Mouse (Mus musculus) kidney, postnatal 14 days (tissue): ENCODE measurements at regions not wholly inside any gene's neighbourhood (a gene's known extent, or its start where the extent isn't known, plus 50 kb on each side); places are given as distances from the start of the nearest gene placed in this dataset.

ENCODE experiments used
- DNase-seq: peaks from one replicate; pipeline ENCODE4 v3.0.0; 2022; ENCODE audit warnings: mixed read lengths

- DNase-seq: peak; percentile 26
These were observed 846.7 kb downstream of the Synb start for GRCm38 (mm10) chr14:68447240-68447923.

- DNase-seq: no peak
These were observed 860.8 kb downstream of the Synb start for GRCm38 (mm10) chr14:68433326-68433725.

DNA sequence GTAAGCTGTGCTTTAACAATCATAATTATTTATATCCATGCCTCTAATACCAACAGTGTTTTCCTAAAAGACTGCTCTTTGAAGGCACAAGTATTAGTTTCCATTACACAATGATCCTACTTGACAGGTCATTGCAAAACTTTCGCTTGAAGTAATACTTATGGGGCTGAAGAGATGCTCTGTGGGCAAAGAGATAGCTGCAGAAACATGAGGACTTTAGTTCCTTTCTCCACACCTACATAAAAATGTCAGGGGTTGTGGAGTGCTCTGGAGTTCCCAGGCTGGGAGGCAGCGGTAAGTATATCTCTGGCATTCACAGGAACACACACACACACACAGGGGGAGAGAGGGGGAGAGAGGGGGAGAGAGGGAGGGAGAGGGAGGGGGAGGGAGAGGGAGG lies 862.0 kb downstream of the Synb start:
- DNase-seq: no peak

- no peak for DNase-seq
These were observed 866.9 kb downstream of the Synb start for GRCm38 (mm10) chr14:68427235-68427634.

GRCm38 (mm10) chr14:68392440-68392839 lies 901.7 kb downstream of the Synb start:
- no peak for DNase-seq

GRCm38 (mm10) chr14:68391875-68392274 lies 902.2 kb downstream of the Synb start:
- no peak for DNase-seq

DNA sequence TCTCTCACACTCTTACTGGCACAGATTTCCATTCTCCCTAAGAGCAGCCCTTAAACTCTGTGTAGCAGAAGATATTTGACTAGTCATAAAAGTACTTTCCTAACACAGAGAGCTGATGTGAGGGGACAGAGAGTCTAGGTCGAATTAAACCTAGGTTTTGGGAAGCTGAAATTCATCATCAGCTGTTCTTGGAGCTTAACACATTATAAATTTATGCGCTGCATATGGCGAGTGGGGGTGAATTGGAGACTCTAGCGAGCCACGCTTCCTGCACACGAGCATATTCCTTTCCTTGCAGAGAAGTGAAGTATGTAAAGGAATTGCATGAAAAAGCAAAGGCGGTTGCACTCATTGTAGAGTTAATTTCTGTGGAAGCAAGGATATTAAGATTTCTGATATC lies 912.4 kb downstream of the Synb start:
- DNase-seq: no peak

DNA sequence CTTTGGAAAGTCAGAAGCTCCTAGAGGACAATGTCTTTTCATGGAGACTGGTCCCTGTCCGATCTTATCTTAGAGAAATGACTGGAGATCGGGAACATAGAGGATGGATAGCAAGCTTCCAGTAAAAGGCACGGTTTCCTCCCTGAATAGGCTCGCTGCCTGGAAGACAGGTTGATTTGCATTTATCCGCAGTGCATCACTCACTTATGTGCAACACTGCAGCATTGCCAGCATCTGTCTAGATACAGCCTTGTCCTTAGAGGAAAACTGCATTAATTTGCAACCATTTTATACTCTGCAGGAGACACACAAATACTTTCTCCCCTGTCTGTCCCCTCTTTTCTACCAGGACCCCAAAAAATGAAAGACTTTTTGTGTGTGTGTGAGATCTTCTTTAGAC lies 926.4 kb downstream of the Synb start:
- no peak for DNase-seq

DNA sequence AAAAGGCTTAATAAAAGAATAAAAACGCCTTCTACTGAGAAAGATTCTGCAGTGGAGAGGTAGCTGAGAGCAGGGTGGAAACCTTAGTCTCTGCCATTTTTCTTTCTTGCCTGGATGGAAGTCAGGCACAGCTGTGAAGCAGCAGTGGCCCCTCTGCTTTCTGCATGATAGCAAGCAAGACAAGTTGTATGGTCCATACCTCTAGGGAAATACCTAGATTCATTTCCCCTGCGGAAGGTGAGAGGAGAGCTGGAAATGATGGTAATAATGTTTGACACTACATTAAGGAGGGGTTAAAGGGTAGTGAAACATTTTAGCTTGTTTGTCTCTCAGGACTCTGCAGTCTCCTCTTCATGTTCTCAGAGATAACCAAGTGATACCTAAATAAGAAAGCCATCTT lies 930.2 kb downstream of the Synb start:
- no peak for DNase-seq

DNA sequence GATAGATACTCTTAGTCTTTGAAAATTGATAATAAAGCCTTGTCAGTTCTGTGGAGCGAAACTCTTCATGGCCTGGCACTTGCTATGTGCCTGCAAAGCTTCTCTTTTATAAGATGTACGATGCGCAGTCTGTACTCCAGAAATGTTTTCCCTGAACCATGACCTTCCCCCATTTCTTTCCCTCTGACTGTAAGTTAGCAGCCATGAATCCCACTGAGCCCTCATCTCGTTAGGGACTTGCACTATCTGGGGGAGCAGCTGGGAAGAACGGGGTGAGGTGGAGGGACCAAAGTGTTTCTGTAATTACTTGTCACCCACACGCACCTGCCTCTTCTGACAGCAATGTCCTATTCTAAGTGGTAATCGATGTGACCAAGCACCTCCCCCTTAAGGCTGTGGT lies 932.1 kb downstream of the Synb start:
- no peak for DNase-seq

GRCm38 (mm10) chr14:68361481-68361880 lies 932.6 kb downstream of the Synb start:
- DNase-seq: no peak

DNA sequence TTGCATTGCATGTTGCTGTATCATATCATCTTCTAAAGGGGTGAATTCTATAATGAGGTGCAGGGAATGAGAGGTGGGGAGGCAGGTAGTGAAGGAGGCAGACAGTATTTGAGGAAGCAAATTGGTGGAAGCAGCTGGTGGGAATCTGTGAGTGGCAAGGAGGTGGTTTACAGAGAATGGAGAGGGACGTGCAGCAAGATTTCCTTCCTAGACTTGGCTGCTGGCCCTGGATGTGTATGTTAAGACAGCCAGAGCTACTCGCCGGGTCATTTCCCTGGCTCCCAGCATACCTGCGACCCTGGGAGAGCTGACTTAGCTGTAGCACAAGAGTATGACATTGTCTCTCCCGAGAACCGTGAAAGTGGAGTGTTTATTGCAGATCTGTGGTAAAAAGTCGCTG lies 937.7 kb downstream of the Synb start:
- DNase-seq: no peak

DNA sequence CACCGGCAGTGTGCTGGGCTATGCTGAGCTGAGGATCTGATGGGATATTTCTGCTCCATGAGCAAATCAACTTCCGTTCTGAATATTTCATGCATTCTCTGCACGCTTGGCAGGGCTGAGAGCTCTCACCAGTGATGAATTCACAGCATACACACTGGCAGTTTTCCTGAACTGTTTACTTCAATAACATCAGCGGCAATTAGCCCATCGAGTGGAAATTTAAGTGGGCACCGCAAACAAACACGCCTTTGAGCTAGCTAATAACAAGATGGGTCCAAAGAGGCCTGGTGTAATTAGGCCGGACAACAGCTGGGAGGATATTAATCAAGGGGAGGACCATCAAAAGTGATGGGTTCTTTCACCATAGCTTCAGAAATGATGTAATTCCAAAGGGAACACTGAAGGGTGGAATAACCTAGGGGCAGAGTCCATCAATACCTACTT lies 938.6 kb downstream of the Synb start:
- no peak for DNase-seq

DNA sequence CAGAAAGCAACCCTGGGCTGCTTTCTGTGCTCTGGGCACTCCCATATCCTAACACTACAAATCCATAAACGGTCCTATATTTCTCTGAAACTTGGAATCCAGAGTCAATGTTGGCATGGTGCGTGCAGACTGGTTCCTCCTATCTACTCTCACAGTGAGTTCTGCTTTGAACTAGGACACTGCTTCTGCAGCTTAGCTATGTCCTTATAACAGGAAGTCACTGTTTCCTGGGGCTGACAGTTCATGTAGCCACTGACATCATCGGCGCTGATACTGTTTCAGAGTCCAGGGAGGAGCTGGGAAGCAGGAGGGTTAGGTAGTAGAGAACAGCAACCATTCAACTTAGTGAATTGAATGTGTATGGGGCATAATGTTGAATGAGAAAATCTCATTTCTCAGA lies 948.6 kb downstream of the Synb start:
- DNase-seq: no peak

DNA sequence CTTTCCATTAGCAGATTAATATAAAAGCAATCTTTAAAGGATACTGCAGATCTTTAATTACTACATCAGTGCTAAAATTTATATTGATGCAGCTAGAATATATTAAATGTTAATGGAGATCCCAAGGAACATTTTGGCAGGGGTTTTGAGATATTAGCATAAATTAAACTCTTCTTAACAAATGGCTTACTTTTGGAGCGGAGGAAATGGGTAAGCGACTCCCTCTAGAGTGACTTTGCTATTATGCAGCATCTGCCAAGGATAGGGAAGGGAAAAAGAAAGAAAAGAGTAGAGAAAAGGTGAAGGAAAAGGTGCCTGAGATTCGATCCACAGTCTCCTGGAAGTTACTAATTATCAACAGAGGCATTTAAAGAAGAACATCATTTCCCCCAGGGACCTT lies 949.4 kb downstream of the Synb start:
- DNase-seq: no peak

DNA sequence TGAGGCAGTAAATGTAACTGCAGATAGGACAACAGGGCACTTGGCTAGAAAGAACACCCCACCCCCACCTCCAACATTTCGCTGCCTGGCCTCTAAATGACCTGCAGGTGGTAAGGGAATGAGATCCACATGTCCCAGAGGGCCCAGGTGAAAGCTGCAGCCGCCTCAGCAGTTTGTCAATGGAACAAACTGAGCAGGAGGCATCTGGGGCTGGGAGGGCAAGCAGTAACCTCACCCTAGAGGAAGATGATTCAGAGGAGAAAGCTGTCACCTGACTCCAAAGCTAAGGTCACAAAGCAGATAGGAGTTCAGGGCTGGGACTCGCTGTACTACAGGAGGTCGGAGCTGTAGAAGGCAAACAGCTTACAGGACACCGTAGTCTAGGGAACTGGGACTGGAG lies 955.7 kb downstream of the Synb start:
- peak; percentile 16 for DNase-seq

GRCm38 (mm10) chr14:68325061-68325460 lies 969.0 kb downstream of the Synb start:
- DNase-seq: peak; percentile 12

DNA sequence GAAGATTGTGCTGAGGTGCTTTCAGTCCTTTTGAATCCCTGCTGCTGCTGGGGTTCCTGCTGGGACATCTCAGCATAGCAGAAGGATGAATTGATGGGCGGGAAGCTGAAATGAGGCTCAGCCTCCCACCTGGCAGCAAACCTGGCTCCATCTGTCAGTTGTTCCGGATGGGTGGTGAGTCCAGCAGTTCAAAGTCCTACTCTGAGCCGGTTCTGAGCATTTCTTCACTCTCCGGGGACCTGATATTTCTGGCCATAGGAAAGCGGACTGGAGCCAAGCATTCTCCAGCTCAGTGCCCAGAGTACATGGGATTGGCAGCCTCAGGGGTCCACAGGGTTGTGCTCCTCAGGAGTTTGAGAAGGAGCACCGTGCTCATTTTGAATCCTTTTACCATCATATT lies 971.1 kb downstream of the Synb start:
- peak; percentile 71 for DNase-seq

DNA sequence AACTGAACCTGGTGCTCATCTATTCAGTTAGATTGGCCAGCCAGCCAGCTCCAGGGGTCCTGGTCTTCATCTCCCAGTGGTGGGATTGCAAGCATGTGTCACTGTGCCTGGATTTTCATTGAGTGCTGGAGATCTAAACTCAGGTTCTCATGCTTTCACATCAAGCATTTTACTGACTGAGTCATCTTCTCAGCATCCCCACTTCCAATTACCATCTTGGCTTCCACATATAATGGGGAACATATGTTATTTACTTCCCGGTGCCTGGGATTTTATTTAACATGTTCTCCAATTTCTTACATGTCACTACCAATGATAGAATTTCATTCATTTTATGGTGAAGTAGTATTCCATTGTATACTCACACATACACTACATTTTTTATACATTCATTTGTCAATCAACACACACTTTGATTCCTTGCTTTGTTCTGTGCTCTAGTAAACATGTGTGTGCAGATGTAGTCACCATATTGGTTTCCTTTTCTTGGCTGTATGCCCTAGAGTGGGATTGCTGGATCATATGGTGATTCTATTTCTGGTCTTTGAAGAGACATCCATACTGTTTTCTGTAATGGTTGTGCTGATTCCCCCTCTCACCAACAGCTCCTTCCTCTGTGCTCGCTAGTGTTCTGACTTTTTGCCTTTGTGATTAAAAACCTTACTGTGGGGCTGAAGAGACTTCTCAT lies 986.0 kb downstream of the Synb start:
- DNase-seq: no peak

DNA sequence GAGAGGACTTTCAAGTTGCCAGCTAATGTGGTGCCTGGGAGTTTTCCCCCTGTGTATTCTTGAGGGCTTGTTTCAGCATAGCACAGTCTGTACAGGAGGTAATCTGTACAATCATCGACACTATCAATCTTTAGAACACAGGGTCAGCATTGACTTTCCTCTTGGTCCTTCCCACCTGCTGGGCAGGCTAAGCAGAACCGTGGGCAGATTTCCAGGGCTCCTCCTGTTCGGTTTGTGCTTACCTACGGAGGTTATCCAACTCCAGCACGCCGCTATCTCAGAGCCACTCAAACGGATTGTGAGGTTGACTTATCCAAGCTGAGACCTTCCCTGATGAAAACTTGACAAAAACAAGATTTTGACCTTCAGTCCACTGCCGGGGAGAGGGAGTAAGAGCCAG lies 988.9 kb downstream of the Synb start:
- no peak for DNase-seq

DNA sequence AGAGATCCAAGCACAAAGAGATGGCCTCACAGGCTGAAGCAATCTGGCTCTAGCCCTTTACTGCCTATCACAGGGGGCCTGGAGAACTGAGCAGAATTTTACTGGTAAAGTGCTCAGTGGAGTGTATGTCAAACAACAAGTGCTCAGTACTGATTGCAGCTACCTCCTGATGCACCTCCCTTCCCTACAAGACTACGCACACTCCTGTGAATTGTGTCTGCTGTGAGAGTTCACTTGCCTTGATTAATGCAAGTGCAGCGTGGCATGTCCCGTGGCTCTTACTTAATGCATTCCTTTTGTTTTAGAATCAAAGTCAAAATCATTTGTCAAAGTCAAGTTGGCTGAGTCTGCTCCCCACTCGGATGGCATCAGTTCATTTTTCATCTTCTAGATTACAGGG lies 992.4 kb downstream of the Synb start:
- DNase-seq: no peak

DNA sequence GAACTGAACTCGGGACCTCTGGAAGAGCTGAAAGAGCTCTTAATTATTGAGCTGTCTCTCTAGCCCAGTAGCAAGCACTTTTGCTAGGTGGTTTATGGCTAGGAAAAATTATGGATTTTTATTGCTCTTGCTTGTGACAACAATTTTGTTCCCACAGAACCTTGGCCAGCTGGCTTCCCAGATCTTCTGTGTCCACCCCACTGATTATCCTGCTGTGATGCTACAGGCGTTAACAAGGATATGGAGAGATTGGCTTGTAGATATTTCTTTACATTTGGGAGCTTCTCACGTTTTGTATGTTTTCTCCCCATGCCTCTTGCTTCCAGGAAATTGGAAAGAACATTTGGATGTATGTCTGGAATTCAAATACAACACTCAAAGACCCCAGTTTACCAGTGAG lies 1008.6 kb downstream of the Synb start:
- DNase-seq: no peak

DNA sequence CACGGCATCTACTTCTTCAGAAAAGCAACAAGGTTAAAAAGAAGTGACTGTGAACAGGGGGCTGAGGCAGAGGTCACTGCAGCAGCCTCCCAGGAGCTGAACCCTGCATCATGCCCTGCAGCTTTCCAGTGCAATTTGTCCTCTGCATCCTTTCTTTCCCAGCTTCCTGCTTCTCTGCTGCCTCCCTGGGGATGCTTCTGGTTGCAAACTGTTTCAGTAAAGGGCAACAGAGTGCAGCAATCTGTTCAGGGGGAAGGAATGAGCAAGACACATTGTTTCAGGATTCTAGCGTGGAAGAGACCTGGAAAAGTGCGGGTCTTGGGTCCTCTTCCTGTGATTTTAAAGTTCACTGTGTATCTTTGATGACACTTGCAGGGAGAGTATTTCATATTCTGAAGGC lies 1032.7 kb downstream of the Synb start:
- no peak for DNase-seq

DNA sequence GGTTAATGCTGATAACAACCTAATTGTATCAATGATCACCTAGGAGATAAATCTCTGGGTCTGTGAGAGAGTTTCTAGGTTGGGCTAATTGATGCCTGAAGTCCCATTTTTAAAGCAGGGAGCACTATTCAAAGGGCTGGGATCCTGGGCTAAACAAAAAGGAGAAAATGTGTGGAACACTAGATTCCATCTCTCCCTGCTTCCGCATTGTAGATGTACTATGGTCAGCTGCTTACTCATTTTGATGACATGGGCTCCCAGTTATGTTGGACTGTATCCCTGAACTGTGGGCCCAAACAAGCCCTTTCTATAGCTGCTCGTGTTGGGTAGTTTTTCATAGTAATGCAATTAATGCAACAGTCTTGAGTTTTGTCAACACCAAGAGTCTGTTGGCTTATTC lies 1047.1 kb downstream of the Synb start:
- DNase-seq: no peak

DNA sequence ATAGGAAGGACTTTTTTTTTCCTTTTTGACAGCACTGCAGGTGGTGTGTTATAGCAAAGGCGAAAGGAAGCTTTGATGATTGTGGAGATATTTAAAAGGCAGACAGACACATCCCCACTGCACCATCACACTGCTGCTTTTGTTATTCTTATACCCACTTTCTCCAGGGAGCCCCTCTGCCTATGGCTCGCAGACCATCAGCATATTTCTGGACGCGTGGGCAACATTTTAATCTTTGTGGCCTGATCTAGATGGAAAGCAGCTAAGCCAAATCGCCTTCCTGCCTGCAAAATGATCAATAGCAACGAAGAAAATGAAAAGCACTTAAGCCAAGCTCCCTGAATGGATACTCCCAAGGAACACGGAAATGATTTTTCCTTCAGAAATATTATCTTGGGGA lies 1054.0 kb downstream of the Synb start:
- no peak for DNase-seq
